Mouse (Mus musculus) stomach, postnatal 0 days (tissue): ENCODE results near the gene Gm9767.

ENCODE experiments used
- CTCF ChIP-seq: IDR thresholded peaks from 2 replicates; pipeline ENCODE4 v1.5.1; 2016; ENCODE audit warnings: antibody characterized with exemption, low read depth, mild to moderate bottlenecking, moderate library complexity
- EP300 ChIP-seq: optimal IDR thresholded peaks from 2 replicates; pipeline ENCODE3; 2016; ENCODE audit warnings: antibody characterized with exemption

- TF ChIP-seq CTCF (no peak), EP300 (no peak)
Measured at GRCm38 (mm10) chr10:26119822-26120183, 41.7 kb downstream of the Gm9767 start.
